Mouse (Mus musculus): Measurements from ENCODE around the gene Snrnp27.

DNA sequence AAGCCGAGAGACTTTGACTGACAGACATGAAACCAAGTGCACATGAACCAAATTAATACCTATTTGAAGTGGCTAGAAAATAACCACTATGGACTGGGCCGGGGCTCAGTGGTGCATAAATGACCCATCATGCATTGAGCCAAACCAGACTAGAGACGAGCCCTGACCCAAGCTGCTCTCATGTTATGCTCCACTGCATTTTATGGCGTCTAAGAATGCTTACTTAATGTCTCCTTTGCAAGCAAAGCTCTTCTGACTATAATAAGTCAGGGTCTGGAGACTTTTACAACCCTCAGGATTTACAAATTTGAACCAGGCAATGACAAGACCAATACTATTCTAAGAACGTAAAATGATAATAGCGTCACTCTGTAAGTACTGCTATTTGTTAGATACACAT lies 6.0 kb downstream of the Snrnp27 start:
- TF ChIP-seq CTCF (IDR thresholded peaks at IDR 0.05; ENCODE audit: borderline replicate concordance, extremely low read depth, insufficient read depth, insufficient read length), result no peak
- no peak for TF ChIP-seq POLR2A (IDR thresholded peaks at IDR 0.05; ENCODE audit: borderline replicate concordance, extremely low read depth, insufficient read depth, insufficient read length, poor library complexity, severe bottlenecking)

All from brain, embryonic 14.5 days (tissue).